Mouse (Mus musculus): ENCODE results near the gene Zfand2b.

Gene Zfand2b

DNA sequence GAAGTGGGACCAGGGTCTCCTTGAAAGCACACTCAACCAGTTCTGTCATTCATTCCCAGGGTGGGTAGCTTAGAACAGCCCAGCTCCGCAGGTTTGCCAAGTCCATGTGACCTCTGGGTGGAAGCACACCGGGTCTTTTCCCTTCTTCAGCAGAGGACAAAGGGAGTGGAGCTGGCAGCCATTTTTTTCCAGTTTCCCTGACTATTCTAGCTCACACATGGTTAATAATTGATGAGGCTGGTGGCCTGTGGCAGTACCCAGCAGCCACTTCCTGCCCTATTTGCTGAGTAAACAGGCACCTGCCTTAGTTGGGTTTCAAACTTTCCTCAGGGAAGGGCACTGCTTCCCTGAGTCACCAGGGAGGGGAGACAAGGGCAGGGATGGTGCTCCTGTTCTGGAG, 46.0 kb downstream of the Zfand2b start:
- no peak for DNase-seq (ENCODE audit: low spot score)

- DNase-seq (ENCODE audit: low spot score): no peak
Observed at GRCm38 (mm10) chr1:75214886-75215285, 46.4 kb downstream of the Zfand2b start.

GRCm38 (mm10) chr1:75215785-75216184, 47.3 kb downstream of the Zfand2b start:
- DNase-seq (ENCODE audit: low spot score): no peak

GRCm38 (mm10) chr1:75216797-75217585, 48.5 kb downstream of the Zfand2b start:
- DNase-seq (ENCODE audit: low spot score): no peak

DNA sequence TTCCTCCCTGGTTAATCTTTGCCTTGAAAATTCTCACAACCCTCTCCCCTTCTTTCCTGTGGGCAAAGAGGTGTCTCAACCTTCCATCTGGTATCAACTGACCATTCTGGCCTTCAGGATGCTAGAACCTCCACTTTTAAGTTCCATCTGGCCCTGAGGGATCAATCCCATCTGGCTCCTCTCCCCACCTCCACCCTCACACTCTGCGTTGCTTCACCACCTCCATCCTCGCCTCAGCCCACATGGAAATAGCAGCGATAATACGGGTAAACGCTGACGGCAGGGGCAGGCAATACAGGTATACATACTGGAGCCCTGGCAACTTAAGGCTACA, 49.4 kb downstream of the Zfand2b start:
- no peak for DNase-seq (ENCODE audit: low spot score)

GRCm38 (mm10) chr1:75218227-75219001, 50.0 kb downstream of the Zfand2b start:
- DNase-seq (ENCODE audit: low spot score): peak; percentile 64

DNA sequence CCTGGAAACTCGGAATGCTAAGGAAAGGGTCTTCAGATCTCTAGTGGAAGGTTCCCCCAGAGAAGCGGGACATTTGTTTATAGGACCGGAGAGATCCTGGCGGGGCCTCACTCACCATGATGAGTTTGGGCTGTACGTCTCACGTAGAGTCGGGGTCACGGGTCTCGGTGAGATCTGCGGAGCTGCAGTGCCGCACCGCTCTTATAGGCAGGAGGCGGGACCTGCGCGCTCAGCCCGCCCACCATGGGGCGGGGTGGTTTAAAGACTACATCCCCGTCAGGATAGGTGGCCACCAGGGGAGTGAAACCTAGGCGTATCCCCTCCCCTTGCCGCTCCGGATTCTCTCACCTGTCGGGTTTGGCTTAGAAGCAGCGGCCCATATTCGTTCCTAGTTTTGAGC, 50.6 kb downstream of the Zfand2b start:
- DNase-seq (ENCODE audit: low spot score): peak; percentile 97

DNA sequence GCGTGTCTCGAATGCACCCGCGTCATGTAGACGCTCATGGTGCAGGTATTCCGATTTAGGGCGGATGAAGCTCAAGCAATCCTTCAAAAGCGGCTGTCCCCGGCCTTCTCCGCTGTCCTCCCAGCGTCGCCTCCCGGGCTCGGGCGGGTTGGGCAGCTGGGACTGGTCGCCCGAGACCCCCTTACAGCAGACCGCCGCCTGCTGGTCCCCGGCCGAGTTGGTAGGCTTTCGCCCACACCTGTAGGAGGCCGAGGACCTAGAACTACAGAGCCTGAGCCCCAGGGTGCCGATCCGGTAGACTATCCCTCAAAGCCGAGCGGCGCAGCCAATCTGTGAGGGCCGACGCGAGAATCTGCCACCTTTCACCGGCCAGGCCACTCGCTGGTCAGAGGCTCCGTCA, 51.1 kb downstream of the Zfand2b start, which contains the start of gene Tuba4a:
TSS of gene Tuba4a (minus strand) at position 335 of the 400 bp plus-strand sequence.
- DNase-seq (ENCODE audit: low spot score): no peak

All from T-cell, adult 2 months (primary cell).